Mouse (Mus musculus) thymus, postnatal 0 days (tissue): ENCODE data around the gene Tmbim7. TPM values are rescaled to one million over a fixed set of nuclear protein-coding genes. Genes with fewer than 3 reads are reported as not detected.
A peak's percentile ranks its signal among the peaks of the same experiment; 100 is the strongest.
"Not testable (repeated sequence)": the region's sequence is repeated elsewhere in the genome, so short reads cannot be mapped to it uniquely, and the experiment has no call there.

Source experiments
- DNase-seq: peaks from one replicate; pipeline ENCODE4 v3.0.0-alpha.2; 2015; ENCODE audit warnings: low spot score
- polyA plus RNA-seq: library from polyadenylated mRNA; unstranded; fragments of >200 nt; fragmentation: Nextera tagmentation; extraction: Ambion mirVana; gene quantifications from 2 replicates; pipeline ENCODE4 v1.2.1, GENCODE M21; 2015

Gene Tmbim7
- polyA plus RNA-seq = not detected in 2 replicates

DNA sequence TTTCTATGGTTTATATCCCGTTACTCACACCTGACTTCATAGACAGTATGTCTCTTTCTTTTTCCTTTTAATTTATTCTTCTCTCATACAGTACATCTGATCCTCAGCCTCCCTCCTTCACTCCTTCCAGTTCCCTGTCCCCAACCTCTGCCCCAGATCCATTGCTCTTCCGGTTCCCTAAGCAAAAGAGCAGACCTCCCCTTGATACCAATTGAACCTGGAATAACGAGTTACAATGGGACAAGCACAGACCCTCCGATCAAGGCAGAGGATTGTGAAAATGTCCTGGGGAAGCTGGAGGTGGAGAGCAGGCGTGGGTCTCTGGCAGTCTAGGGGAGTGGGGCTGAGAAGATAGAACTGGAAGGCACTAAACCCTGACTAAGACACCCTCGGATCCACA, at the start of gene Tmbim7:
TSS of gene Tmbim7 (plus strand) at position 301 of the 400 bp plus-strand sequence.
- DNase-seq = no peak

DNA sequence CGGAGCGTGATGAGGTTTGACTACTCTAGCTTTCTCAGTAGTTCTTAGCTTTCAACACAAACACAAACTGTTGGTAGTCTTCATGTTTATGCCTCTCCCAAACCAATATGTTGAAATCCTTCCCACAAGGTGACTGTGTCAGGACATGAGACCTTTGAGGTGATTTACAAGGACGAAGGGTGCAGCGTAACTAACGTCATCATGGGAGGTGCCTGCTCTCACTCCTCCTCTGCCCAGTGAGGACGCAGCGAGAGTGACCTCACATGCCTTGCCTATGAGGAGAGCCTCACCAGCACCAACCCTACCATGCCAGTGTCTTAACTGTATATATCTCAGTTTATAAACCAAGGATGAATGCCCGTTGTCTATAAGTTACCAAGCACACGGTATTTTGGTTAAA, 43.9 kb upstream of the Tmbim7 start:
- DNase-seq = no peak

DNA sequence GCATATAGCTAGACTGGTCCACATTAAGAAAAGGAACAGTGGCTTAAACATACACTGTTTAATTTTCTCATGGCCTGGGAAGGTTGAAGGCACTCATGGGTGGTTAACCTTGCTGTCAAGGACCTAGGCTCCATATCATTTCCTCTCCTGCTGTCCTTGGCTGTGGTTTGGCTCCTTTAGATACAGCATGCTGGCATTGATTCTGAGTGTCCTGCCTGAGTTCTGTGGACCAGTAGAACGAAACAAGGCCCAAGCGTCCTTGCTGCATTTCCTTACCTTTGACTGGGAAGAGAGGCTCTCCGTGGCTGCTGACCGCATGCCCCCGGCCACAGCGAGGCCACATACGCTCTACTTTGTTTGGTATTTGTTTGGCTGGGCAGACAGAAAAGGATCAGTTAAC, 41.7 kb upstream of the Tmbim7 start:
- DNase-seq = no peak

DNA sequence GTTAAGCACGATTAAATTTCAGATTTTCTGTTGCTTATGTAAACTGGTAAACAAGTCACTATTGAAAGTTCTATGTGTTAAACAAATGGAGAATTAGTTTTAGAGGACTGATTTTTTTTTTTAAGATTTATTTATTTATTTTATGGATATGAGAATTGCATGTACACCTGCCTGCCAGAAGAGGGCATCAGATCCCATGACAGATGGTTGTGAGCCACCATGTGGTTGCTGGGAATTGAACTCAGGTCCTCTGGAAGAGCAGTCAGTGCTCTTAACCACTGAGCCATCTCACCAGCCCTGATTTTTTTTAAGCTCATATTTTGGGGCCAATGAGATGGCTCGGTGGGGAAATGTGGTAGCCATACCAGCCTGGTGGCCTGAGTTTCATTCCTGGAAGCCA, 39.1 kb upstream of the Tmbim7 start:
- not testable (repeated sequence) for DNase-seq

DNA sequence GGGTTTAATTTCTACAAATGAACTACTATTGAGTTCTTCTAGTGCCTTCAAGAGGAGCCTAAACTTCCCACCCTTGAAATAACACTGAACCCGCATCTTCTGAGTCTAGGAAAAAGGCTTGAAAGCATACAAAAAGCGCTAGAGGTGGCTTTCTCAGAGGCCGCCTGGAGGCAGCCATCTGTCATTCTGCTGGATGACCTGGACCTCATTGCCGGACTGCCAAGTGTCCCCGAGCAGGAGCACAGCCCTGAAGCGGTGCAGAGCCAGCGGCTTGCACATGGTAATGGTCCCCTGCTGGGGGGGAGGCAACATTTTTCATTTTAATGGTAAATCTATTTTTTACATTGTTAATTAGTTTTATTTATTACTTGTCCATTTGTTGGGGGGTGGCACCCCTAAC, 30.5 kb upstream of the Tmbim7 start:
- DNase-seq = no peak

DNA sequence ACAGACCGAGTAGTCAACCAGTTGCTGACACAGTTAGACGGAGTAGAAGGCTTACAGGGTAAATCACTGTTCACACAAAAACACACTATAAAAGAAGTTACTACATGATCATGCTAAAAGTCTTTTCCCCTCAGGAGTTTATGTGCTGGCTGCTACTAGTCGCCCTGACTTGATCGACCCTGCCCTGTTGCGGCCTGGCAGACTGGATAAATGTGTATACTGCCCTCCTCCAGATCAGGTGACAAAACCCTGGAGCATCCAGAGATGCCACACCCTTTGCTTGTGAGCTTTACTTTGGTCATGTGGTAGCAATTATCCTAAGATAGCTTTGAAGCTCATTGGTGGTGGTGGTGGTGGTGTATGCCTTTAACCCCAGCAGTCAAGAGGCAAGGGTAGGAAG, 20.9 kb upstream of the Tmbim7 start:
- DNase-seq = no peak

DNA sequence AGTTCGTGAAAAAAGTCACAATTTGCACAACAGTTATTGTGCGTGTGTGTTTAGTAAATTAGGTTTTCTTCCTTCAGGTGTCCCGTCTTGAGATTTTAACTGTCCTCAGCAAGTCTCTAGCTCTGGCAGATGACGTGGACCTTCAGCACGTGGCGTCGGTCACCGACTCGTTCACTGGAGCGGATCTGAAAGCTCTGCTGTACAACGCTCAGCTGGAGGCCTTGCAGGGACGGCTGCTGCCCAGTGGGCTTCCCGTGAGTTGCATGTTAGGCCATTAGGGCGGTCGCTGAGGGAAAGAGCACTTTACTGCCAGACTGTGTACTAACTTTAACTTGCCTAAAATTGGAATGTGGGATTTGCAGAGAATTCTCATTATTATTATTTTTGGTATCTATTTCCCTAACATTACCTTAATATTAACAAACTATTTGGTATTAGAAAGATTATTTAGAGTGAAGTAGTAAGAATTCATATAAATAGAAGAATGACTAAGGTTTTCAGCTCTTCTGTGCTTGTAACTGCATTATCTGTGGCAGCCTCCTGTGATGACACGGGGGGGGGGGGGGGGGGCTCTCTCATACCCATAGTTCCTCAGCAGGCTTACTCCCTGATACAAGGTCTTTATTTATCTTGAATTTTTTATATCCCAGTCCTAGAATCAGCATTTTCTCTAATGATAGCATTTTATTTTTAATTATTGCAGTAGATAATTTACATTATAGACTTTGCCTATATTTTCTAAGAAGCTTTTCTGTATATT, 19.3 kb upstream of the Tmbim7 start:
- no peak for DNase-seq

DNA sequence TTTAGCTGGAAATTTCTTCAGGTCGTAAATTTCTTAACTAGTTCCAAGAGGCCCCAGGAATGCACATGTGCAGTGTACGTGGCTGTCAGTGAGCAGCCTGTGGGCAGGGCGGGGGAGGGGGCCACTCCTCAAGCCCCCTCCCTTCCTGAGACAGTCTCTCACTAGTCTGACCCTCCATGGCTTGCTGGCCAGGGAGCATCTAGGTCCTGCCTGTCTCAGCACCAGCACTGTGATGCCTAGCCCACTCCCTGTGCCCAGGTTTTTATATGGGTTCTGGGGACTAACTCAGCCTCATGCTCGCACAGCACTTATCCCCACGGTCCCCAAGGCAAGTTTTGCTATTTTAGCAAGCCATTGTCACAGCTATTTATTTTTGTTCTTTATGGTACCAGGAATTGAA, 18.7 kb upstream of the Tmbim7 start:
- DNase-seq = no peak

DNA sequence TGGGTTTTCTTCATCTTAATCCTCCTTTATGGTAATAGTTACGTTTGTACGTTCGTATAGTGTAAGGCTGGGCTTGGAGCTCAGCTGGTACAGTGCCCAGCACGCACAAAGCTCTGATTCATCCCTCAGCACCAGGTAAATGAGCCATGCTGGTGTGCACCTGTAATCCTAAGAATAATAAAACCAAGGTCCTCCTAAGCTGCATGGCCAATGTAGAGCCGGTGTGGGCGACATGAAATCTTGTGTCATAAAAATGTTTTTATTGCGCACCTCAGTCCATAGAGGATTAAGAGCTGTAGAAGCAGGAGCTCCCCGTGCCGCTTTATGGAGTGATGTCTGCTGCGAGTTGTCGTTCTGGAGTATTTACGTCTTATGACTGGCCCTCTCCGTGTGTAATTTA, 17.7 kb upstream of the Tmbim7 start:
- no peak for DNase-seq

DNA sequence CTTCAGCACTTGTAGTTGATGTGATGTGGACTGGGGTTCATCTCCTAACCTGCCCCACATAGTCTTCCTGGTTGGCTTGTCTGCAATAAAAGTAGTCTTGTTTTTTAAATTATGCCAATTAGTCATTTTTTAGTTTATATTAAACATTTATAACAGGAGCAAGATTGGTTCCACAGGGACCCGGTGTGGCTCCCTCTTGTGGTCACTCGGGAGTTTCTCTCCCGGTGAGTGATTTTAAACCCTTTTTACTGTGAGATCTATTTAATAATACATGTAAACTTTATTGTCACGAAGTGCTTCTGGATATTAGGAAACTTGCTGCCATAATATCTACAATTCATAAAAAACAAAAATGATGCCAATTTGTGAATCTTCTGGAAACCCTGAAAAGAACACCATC, 17.0 kb upstream of the Tmbim7 start:
- DNase-seq = no peak

DNA sequence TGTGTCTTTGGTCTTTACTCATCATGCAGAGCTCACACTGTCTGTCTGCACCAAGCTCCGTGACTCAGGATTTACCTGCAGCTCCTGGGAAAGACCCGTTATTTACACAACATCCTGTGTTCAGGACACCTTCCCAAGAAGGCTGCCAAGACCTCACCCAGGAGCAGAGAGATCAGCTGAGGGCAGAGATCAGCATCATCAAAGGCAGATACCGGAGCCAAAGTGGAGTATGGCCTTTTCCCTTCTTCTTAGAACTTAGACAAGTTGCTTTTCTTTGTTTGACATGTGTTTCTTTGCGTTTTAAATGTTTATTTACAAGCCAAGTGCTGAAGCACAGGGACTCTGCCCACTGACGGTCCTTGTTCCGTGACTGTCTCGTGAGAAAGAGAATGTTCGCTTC, 15.7 kb upstream of the Tmbim7 start:
- DNase-seq = no peak

DNA sequence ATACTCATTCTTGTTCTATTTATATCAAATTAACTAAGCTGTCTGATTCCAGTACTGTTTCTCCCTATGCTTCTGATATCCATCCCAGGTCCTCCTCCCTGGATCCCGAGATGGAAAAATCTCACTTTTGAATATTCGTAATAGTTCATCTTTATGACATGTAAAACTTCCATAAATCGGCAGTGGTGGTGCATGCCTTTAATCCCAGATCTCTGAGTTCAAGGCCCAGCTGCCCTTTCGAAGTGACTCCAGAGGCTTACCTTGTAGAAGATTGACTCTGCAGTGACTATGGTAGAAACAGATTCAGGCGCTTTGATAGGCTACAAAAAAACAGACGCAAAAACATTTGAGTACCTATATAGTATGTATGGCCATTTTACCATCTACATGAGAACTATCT, 6.4 kb upstream of the Tmbim7 start:
- no peak for DNase-seq

DNA sequence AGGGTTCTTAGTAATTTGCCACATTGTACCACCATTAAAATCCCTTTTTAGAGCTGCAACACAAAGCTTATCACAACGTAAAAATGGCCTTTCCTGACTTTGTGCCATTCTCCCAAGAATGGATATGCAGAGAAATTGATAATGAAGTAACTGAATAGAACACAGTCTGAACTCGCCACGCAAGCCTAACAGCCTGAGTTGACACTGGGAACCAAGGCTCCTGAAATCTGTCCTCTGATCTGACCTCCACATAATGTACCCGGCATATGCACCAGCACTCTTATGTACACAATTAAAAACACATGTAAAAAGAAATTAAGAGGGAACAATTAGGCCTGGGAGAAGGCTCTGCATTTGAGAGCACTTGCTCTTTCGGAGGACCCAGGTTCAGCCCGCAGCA, 5.7 kb upstream of the Tmbim7 start:
- DNase-seq = no peak

DNA sequence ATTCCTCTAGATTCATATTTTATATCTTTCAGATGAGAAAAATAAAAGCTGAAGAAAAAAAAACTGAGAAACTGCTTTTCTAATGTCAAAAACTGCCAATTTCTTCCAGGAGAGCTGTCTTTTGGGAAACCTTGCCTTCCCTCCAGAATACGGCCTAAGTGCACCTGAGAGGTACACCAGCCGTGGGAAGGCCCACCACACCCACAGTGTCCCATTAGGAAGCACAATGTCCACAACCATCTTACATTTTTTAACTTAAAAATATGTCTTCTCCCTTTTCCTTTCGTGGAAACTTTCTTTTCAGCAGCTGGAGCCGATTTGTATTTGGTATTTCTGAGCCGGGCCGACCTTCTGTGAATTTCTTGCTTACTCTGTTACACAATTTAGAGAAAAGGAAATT, 4.4 kb upstream of the Tmbim7 start:
- no peak for DNase-seq

DNA sequence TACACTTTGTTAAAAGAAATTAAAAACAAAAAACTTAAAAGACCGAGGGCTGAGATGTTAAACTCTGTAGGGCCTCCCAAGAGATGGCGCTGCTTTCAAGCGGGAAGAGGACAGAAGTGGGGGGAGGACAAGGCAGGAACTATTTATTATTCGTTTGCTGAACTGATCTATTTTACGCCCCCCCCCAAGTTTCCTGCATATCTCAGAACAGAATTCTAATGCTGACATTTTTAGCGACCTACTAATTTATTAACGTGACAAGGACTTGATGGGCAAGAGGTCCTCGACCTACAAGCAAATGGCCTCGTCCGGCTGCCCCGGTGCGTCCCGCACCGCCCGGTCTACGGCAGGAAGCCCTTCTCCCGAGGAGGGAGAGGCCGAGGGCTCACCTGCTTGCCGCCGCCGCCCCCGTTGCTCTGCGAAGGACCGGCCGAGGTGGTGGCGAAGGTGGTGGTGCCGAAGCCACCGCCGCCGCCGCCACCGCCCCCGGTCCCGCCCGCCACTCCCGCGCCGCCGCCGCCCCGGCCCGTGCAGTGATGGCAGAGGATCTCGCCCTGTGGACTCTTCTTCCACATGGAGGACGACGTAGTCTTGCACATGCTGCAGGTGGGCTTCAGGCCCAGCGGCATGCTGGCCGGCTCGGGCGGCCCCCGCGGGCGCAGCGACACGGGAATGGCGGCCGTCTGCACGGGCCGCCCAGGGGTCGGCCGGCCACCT, 3.8 kb upstream of the Tmbim7 start:
- DNase-seq = peak; percentile 63

DNA sequence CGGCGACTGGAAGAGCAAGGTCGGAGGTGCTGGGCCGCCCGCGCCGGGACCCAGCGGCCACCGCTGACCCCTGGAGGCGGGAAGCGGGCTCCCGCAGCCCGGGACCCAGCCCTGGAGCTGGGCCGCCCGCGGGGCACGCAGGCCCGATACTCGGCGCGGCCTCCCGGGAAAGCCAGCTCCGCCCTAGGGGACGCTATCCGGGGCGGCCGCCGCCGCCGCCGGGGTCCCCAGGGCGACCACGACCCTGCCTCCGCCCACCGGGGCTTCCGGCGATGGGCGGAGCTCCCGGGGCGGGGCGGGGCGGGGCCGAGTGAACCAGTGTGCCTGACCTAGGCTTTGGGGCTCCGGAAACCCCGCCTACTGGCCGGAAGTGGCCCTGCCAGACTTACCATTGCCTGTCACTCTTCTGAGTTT, 3.3 kb upstream of the Tmbim7 start:
- peak; percentile 93 for DNase-seq

DNA sequence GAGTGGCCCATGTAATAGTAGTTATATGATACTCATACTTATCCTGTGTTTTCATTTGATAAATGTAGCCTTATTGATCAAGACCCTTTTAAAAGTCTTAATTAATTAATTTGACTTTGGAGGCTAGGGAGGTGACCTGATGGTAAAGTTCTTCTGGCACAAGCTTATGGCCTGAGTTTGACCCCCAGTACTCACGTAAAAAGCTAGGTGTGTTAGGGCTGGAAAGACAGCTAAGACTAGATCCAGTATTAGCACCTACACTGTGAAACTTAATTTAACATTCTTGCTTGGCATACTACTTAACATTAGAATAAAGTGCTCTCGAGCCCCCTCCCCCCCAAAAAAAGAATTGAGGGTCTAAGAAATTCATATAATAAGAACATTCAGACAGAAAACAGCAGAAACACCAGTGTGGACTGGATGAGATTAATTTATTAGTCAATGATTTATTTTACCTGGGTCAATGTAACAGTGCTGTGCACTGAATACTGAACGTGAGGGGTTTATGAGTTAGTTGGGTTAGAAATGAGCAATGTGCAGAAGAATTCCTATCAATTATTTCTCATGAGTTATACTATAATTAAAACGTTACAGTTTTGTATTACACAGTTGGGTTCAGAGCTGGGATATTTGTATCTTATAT, 2.7 kb upstream of the Tmbim7 start:
- no peak for DNase-seq

DNA sequence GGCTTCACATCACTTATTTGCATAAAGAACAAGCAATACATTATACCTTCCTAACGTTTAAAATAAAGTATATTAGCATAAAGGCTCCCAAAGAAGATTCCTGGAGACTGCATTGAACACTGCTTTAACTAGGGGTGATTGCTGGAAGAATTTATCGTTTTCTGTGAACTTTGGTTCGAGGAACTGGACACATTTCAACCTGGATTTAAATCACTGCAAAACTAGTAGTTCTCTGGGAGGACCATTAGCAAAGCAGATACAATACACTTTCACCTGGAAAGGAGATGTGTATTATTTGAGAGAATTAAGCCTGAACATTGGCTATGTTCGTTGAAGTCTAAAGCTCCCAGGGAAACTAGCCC, 2.2 kb upstream of the Tmbim7 start:
- DNase-seq = no peak

DNA sequence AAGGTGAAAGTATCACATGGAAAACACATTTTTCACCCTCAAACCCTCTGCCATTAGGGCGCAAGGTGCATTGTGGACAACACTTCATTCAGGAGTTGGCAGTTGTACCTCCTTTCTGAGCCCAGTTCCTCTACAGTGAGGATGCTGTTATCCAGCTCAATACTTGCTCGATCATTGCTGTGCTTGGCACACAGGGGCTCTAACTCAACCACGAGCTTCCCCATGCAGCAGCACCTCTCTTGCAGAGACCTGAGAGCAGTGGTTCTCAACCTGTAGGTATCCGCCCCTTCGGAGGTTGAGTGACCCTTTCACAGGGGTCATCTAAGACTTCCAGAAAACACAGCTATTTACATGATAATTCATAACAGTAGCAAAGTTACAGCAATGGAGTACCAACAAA, 640 bp downstream of the Tmbim7 start:
- DNase-seq = no peak

DNA sequence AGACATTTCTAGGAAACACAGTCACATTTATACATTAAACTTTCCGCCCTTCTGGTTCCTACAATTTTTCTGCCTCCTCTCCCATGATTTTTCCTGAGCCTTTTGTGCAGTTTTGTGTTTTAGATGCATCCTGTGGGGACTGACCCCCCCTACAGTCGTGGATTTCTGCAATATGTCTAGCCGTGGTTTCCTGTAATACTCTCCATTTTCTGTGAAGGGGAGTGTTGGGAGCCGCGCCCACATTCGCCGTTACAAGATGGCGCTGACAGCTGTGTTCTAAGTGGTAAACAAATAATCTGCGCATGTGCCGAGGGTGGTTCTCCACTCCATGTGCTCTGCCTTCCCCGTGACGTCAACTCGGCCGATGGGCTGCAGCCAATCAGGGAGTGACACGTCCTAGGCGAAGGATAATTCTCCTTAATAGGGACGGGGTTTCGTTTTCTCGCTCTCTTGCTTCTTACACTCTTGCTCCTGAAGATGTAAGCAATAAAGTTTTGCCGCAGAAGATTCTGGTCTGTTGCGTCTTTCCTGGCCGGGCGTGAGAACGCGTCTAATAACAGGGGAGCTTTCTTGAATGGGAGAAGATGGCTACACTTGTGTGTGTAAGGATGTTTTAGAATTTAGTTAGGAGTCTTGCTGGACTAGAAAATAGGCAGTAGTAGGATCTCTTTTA, 2.1 kb downstream of the Tmbim7 start:
- DNase-seq = not testable (repeated sequence)

DNA sequence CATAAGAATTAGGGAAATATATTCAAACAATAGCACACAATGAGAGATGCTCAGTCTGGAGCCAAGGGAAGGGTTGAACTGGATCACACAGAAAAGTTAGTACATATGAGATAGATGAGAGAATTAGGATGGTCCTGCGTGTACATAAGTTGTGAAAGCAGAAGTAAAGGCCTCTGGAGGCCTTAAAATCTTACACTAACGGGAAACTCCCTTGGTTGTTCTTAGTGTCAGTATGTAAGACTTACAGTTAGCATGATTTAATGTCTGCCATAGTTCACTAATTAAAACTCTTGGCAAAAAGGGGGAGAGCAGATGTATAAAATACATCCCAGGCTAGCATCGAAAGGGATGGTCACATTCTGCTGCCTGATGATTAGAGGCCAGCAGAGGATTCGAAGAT, 2.8 kb downstream of the Tmbim7 start:
- no peak for DNase-seq

DNA sequence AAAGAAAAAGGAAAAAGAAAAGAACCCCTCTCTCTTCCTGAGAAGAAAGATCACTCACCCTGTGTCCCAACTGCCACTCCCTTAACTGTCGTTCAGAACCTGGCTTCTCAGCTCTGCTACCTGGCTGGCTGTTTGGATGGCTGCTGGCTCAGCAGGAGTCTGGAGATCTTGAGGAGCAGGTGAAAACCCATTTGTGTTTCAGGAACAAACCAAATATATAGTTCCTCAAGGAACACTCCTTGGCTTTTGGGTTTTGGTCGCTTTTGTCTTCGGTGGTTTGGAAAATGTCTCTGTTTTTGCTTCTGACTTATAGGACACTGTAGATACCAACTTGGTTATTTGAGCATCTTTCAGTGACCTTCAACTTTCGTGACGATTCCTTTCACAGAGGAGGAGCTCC, 6.1 kb downstream of the Tmbim7 start, which contains the start of gene Gatad1:
TSS of gene Gatad1 (minus strand) at position 101 of the 400 bp plus-strand sequence.
- DNase-seq = no peak
